Mouse (Mus musculus) adrenal gland, postnatal 10 days (tissue): ENCODE results near the gene Boll. TPM values are rescaled to one million over a fixed set of nuclear protein-coding genes. Genes with fewer than 3 reads are reported as not detected.
A peak's percentile ranks its signal among the peaks of the same experiment; 100 is the strongest.

Experiments
- DNase-seq: peaks from one replicate; pipeline ENCODE4 v3.0.0; 2021; ENCODE audit warnings: mixed read lengths
- total RNA-seq, 2 experiments: library from RNA; stranded (reverse); gene quantifications; 2 replicates each; pipeline ENCODE4 v1.2.3; 2021

Gene Boll
- total RNA-seq, 2 experiments from 2014 or later = not detected

GRCm38 (mm10) chr1:55205808-55206327, 157.4 kb downstream of the Boll start:
- DNase-seq = no peak

GRCm38 (mm10) chr1:55201850-55202752, 161.2 kb downstream of the Boll start:
- DNase-seq = peak; percentile 67

- no peak for DNase-seq
Measured at GRCm38 (mm10) chr1:55198719-55199118, 164.6 kb downstream of the Boll start.

Other genes starting within 250 kb of the Boll start
- gene Mob4, start 232.2 kb downstream of the Boll start, total RNA-seq = 100 to 1,000 TPM; 132 to 252 TPM
- 10 to 100 TPM; 14.2 to 19.7 TPM for gene Rftn2, start 136.7 kb downstream of the Boll start, total RNA-seq
- 1 to 10 TPM; 5.0 to 5.8 TPM for gene Mars2, start 126.3 kb downstream of the Boll start, total RNA-seq
- gene Plcl1, start 42.5 kb upstream of the Boll start, total RNA-seq = 1 to 10 TPM; 5.5 to 6.1 TPM